19 mouse cellular contexts compared by ENCODE assay signal in the genomic region with DNA sequence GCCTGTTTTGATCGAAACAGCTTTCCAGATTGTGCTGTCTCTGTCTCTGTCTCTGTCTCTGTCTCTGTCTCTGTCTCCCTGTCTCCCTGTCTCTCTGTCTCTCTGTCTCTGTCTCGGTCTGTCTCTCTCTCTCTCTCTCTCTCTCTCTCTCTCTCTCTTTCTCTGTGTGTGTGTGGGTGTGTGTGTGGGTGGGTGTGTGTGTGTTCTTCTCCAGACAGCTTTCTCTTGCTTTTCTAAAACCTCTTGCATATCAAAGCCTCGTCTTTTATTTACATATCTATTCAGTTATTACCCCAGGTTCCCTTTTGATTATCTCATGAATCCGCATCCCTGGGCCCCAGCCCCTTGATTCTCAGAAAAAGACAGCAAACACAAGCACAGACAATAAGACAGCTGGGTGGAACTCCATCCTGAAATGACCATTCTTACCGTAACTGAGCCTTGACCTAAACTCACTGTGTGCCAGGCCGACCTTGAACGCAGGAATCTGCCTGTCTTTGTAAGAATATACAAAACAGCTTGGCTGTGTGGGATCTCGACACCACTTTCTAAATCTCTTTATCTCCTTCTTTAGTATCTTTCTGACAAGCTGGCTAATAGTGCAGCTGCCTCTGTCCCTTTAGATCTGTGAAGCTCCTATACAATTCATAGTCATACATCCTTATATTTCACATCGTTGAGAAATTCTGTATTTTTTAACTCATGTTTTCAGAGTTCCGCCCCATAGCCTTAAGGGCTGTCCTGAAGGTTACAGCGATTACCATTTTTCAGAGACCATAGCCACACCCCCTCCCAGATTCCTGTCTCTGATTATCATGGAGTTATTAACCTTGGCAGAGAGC.
DNase-seq lines count a peak whose midpoint lies in the region; ATAC-seq and TF ChIP-seq lines count a peak whose summit lies in the region.
"Had no signal": no experiment of that assay in that cellular context is flagged by ENCODE, and none has a peak within 500 bp of the region (broad histone marks: within the 10 kb centered on the region; RNA-seq: fewer than 3 reads in every experiment).

No protein-coding gene starts in this region.

- no peaks in the 10 kb centered on the region for H3K27me3 ChIP-seq in hindbrain, embryonic 11.5 days (ENCODE audit: control insufficient read depth, insufficient read depth, low read length)
- no peaks in the 10 kb centered on the region for H3K27me3 ChIP-seq in hindbrain, postnatal 0 days (ENCODE audit: insufficient read depth, low read length)
- H3K27me3 ChIP-seq: embryonic facial prominence, embryonic 12.5 days; hindbrain, embryonic 15.5 days; neural tube, embryonic 15.5 days had no signal

- H3K4me1 ChIP-seq in hindbrain, embryonic 11.5 days (replicated peaks; ENCODE audit: control insufficient read depth, insufficient read depth, low read length), result 0 out of 2 replicates have a peak, but pooled peaks cover 3% of the 10 kb centered on the region
- H3K4me1 ChIP-seq in hindbrain, postnatal 0 days (ENCODE audit: insufficient read depth, low read length), result no peaks in the 10 kb centered on the region
- H3K4me1 ChIP-seq: hindbrain, embryonic 15.5 days; neural tube, embryonic 15.5 days had no signal

- no peaks in the 10 kb centered on the region for H3K36me3 ChIP-seq in hindbrain, embryonic 11.5 days (ENCODE audit: control insufficient read depth, insufficient read depth, low read length)
- H3K36me3 ChIP-seq in hindbrain, postnatal 0 days (ENCODE audit: insufficient read depth, low read length), result no peaks in the 10 kb centered on the region
- H3K36me3 ChIP-seq: embryonic facial prominence, embryonic 12.5 days; hindbrain, embryonic 15.5 days; neural tube, embryonic 15.5 days had no signal

- intact Hi-C loops in left cerebral cortex, postnatal 25 days (cut with DNase I), result no loop called here

- peak overlapping the region; percentile 31; the same call in 1 of the 2 replicates for H3K27ac ChIP-seq in hindbrain, embryonic 11.5 days (ENCODE audit: low read depth, low read length)
- no peak overlapping the region for H3K27ac ChIP-seq in hindbrain, postnatal 0 days
- H3K27ac ChIP-seq: embryonic facial prominence, embryonic 12.5 days; hindbrain, embryonic 15.5 days; neural tube, embryonic 15.5 days had no signal

- H3K4me3 ChIP-seq in hindbrain, embryonic 11.5 days (ENCODE audit: low read depth, low read length), result no peak overlapping the region
- H3K4me3 ChIP-seq in hindbrain, postnatal 0 days (ENCODE audit: low read length), result no peak overlapping the region
- H3K4me3 ChIP-seq: embryonic facial prominence, embryonic 12.5 days; erythroblast, embryonic 14.5 days; hindbrain, embryonic 15.5 days; neural tube, embryonic 15.5 days had no signal

- H3K9me3 ChIP-seq in hindbrain, embryonic 11.5 days (ENCODE audit: control insufficient read depth, low read length), result no peaks in the 10 kb centered on the region
- no peaks in the 10 kb centered on the region for H3K9me3 ChIP-seq in hindbrain, postnatal 0 days (ENCODE audit: low read length)
- H3K9me3 ChIP-seq: embryonic facial prominence, embryonic 12.5 days; hindbrain, embryonic 15.5 days; neural tube, embryonic 15.5 days had no signal

- ATAC-seq in hindbrain, embryonic 11.5 days (ENCODE audit: low FRiP score), result peak; percentile 70
- ATAC-seq in hindbrain, postnatal 0 days, result no peak

- no peak for TF ChIP-seq CTCF in hindbrain, postnatal 0 days (IDR thresholded peaks at IDR 0.05; ENCODE audit: low read depth)

- DNase-seq in adrenal gland, postnatal 10 days, result peak; percentile 5
- no peak for DNase-seq in adrenal gland, postnatal 4 days (ENCODE audit: low spot score in 2 of 2)
- DNase-seq in hindbrain, embryonic 11.5 days (ENCODE audit: low spot score), result peak; percentile 29
- DNase-seq in hindbrain, postnatal 0 days (ENCODE audit: low spot score), result no peak
- DNase-seq in ES-CJ7 (ENCODE audit: low read depth, low spot score), result peak; percentile 81
- DNase-seq in adrenal gland, postnatal 36 days, result peak; percentile 26 to 40
- DNase-seq in heart, adult 8-10 months (ENCODE audit: low spot score), result no peak
- no peak for DNase-seq in left cerebral cortex, postnatal 25 days (ENCODE audit: low spot score in 2 of 2)
- DNase-seq: cerebellum, adult 11-12 months; cerebellum, postnatal 25 days; gastrocnemius, postnatal 14 days; lung, adult 2 months; lung, postnatal 36 days; thymus, postnatal 14 days had no signal

- no peak overlapping the region for H3K4me2 ChIP-seq in hindbrain, embryonic 11.5 days (replicated peaks; ENCODE audit: low read depth, low read length)
- H3K4me2 ChIP-seq in hindbrain, postnatal 0 days (ENCODE audit: low read depth, low read length), result no peak overlapping the region
- H3K4me2 ChIP-seq: embryonic facial prominence, embryonic 12.5 days; hindbrain, embryonic 15.5 days; liver, embryonic 11.5 days; neural tube, embryonic 15.5 days had no signal

- no peak overlapping the region for H3K9ac ChIP-seq in hindbrain, embryonic 11.5 days (ENCODE audit: low read depth, low read length)
- H3K9ac ChIP-seq in hindbrain, postnatal 0 days (replicated peaks; ENCODE audit: low read length), result no peak overlapping the region
- H3K9ac ChIP-seq: embryonic facial prominence, embryonic 12.5 days; hindbrain, embryonic 15.5 days; neural tube, embryonic 15.5 days had no signal

- 49% methylated on average over 11 of the region's 11 CpGs for WGBS in hindbrain, embryonic 11.5 days
- WGBS in hindbrain, postnatal 0 days, result 40% methylated on average over 11 of the region's 11 CpGs

Comparison
In these comparisons a context has a peak if more than half of its experiments do, and no peak if none do; other contexts are left out.
1. DNase-seq: peak in adrenal gland, postnatal 10 days (single experiment), hindbrain, embryonic 11.5 days (single experiment), ES-CJ7 (single experiment) and adrenal gland, postnatal 36 days (2 of 2); none in adrenal gland, postnatal 4 days (0 of 2), hindbrain, postnatal 0 days (single experiment), heart, adult 8-10 months (single experiment) and left cerebral cortex, postnatal 25 days (0 of 2).